In the genomic region with DNA sequence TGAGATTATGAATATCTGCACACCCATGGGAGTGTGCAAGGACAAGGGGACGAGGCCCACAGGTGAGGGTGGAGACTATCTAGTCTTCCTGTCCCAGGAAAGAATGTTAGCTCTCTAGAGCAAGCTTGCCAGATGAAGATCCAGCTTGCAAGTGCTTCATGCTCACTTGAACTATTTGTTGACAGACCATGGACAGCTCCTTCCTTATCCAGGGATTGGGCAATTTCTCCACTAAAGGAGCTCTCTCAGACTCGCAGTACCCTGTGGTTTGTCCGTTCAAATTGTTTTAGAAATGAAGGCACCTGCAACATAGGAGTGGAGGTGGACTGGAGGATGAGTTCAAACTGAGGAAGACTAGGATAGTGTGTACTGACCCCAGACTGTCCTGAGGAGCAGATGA, we compare ENCODE assay signal across 16 mouse cellular contexts. TPM values are rescaled to one million over a fixed set of nuclear protein-coding genes. Genes with fewer than 3 reads are reported as not detected.
A peak's percentile ranks its signal among the peaks of the same experiment; 100 is the strongest.
DNase-seq lines count a peak whose midpoint lies in the region; ATAC-seq lines count a peak whose summit lies in the region.
"Had no signal": no experiment of that assay in that cellular context is flagged by ENCODE, and none has a peak within 500 bp of the region (broad histone marks: within the 10 kb centered on the region; RNA-seq: fewer than 3 reads in every experiment).

No protein-coding gene starts in this region.

- H3K27me3 ChIP-seq in intestine, embryonic 14.5 days (replicated peaks; ENCODE audit: control insufficient read depth, insufficient read depth, low read length) = no peaks in the 10 kb centered on the region
- no peaks in the 10 kb centered on the region for H3K27me3 ChIP-seq in intestine, embryonic 15.5 days (replicated peaks)

- no peak overlapping the region for H3K4me3 ChIP-seq in intestine, embryonic 14.5 days (ENCODE audit: low read depth, low read length)
- no peak overlapping the region for H3K4me3 ChIP-seq in intestine, embryonic 15.5 days (replicated peaks)
- H3K4me3 ChIP-seq: embryonic facial prominence, embryonic 15.5 days; heart, embryonic 13.5 days; midbrain, embryonic 12.5 days had no signal

- WGBS in intestine, embryonic 14.5 days = 24% methylated on average over 3 of the region's 3 CpGs
- 13% methylated on average over 3 of the region's 3 CpGs for WGBS in intestine, embryonic 15.5 days

- H3K36me3 ChIP-seq in intestine, embryonic 14.5 days (ENCODE audit: control insufficient read depth, insufficient read depth, low read length) = no peaks in the 10 kb centered on the region
- no peaks in the 10 kb centered on the region for H3K36me3 ChIP-seq in intestine, embryonic 15.5 days
- H3K36me3 ChIP-seq: embryonic facial prominence, embryonic 15.5 days; heart, embryonic 13.5 days; midbrain, embryonic 12.5 days had no signal

- H3K27ac ChIP-seq in intestine, embryonic 14.5 days (ENCODE audit: low read depth) = no peak overlapping the region
- no peak overlapping the region for H3K27ac ChIP-seq in intestine, embryonic 15.5 days
- H3K27ac ChIP-seq: embryonic facial prominence, embryonic 15.5 days; heart, embryonic 13.5 days; hindbrain, embryonic 14.5 days; midbrain, embryonic 12.5 days had no signal

- no peaks in the 10 kb centered on the region for H3K4me1 ChIP-seq in intestine, embryonic 14.5 days (replicated peaks; ENCODE audit: control insufficient read depth, insufficient read depth, low read length)
- no peaks in the 10 kb centered on the region for H3K4me1 ChIP-seq in intestine, embryonic 15.5 days (replicated peaks)
- H3K4me1 ChIP-seq: embryonic facial prominence, embryonic 15.5 days had no signal

- H3K9ac ChIP-seq in intestine, embryonic 14.5 days (ENCODE audit: low read length) = no peak overlapping the region
- no peak overlapping the region for H3K9ac ChIP-seq in intestine, embryonic 15.5 days
- H3K9ac ChIP-seq: embryonic facial prominence, embryonic 15.5 days; heart, embryonic 13.5 days; hindbrain, embryonic 14.5 days; midbrain, embryonic 12.5 days had no signal

- DNase-seq in intestine, embryonic 14.5 days (ENCODE audit: low spot score) = peak; percentile 53
- peak; percentile 11 for DNase-seq in ovary, postnatal 14 days (ENCODE audit: low spot score)
- DNase-seq in ovary, postnatal 36 days (ENCODE audit: low spot score) = no peak
- DNase-seq in embryo, embryonic 9.5 days (ENCODE audit: extremely low spot score) = peak; percentile 27
- peak; percentile 28 for DNase-seq in yolk sac, embryonic 10.5 days (ENCODE audit: low spot score)
- DNase-seq in layer of hippocampus, adult 8-10 months (ENCODE audit: low spot score in 2 of 2) = no peak
- DNase-seq: cerebellum, adult 2 months; gastrocnemius, postnatal 25 days; kidney, postnatal 25 days had no signal

- H3K9me3 ChIP-seq in intestine, embryonic 14.5 days (ENCODE audit: control insufficient read depth, low read length) = no peaks in the 10 kb centered on the region
- H3K9me3 ChIP-seq in intestine, embryonic 15.5 days = no peaks in the 10 kb centered on the region
- H3K9me3 ChIP-seq: embryonic facial prominence, embryonic 15.5 days; heart, embryonic 13.5 days; midbrain, embryonic 12.5 days had no signal

- no peak for ATAC-seq in intestine, embryonic 14.5 days (replicated peaks; ENCODE audit: low FRiP score, low TSS enrichment, low read depth)
- no peak for ATAC-seq in intestine, embryonic 15.5 days
- ATAC-seq in megakaryocyte-erythroid progenitor cell, adult 5-6 weeks (replicated peaks; ENCODE audit: low FRiP score, low TSS enrichment, poor library complexity, severe bottlenecking) = no peak
- ATAC-seq: forebrain, embryonic 16.5 days had no signal

- no peak overlapping the region for H3K4me2 ChIP-seq in intestine, embryonic 14.5 days (ENCODE audit: low read length)
- no peak overlapping the region for H3K4me2 ChIP-seq in intestine, embryonic 15.5 days (replicated peaks)
- H3K4me2 ChIP-seq: embryonic facial prominence, embryonic 15.5 days; heart, embryonic 13.5 days; hindbrain, embryonic 14.5 days; midbrain, embryonic 12.5 days had no signal

RNA-seq across cellular contexts. Expression of a gene that starts 24.3 kb away (rescaled TPM):
- polyA plus RNA-seq in intestine, embryonic 14.5 days (2014; fragmentation: Nextera tagmentation; extraction: Ambion mirVana) = 5.8 and 6.3 TPM in 2 replicates
- polyA plus RNA-seq in intestine, embryonic 15.5 days (2015; fragmentation: Nextera tagmentation; extraction: Ambion mirVana) = 4.7 and 4.8 TPM in 2 replicates
- 10 to 100 TPM in 2 of 4 experiments, 1 to 10 TPM in 2; 7.3 to 11.4 (median 9.7) TPM for total RNA-seq in layer of hippocampus, adult 8-10 months (2022)
- 17.6 and 22.7 TPM in 2 replicates for total RNA-seq in megakaryocyte-erythroid progenitor cell, adult 5-6 weeks (2014; fragmentation: Nextera tagmentation)
- total RNA-seq in megakaryocyte-erythroid progenitor cell, adult 5-6 weeks (2017) = 11.2 and 13.5 TPM in 2 replicates

Comparison
In these comparisons a context has a peak if more than half of its experiments do, and no peak if none do; other contexts are left out.
1. DNase-seq: peak in intestine, embryonic 14.5 days (single experiment), ovary, postnatal 14 days (single experiment), embryo, embryonic 9.5 days (single experiment) and yolk sac, embryonic 10.5 days (single experiment); none in ovary, postnatal 36 days (single experiment) and layer of hippocampus, adult 8-10 months (0 of 2).